Mouse (Mus musculus) intestine, embryonic 15.5 days (tissue): ENCODE results near the gene Pde4dip. TPM values are rescaled to one million over a fixed set of nuclear protein-coding genes. Genes with fewer than 3 reads are reported as not detected.

Experiments
- ATAC-seq: fragments of 200-750 bp; cut with Nextera tagmentation; 2 replicates; pipeline ENCODE4 v1.8.0; 2017; ENCODE audit warnings: moderate TSS enrichment, moderate library complexity
- H3K27ac ChIP-seq: fragments of 300-500 bp; sonication (generic); 2 replicates; pipeline ENCODE4 v1.5.1; 2015; ENCODE audit warnings: mild to moderate bottlenecking, inconsistent platforms
- H3K27me3 ChIP-seq: fragments of 300-500 bp; sonication (generic); replicated peaks from 2 replicates; pipeline ENCODE4 v1.6.1; 2015; ENCODE audit warnings: inconsistent platforms
- H3K36me3 ChIP-seq: fragments of 300-500 bp; sonication (generic); 2 replicates; pipeline ENCODE4 v1.6.1; 2015; ENCODE audit warnings: inconsistent platforms
- H3K4me1 ChIP-seq: fragments of 300-500 bp; sonication (generic); replicated peaks from 2 replicates; pipeline ENCODE4 v1.6.1; 2015; ENCODE audit warnings: inconsistent platforms
- H3K4me2 ChIP-seq: fragments of 300-500 bp; sonication (generic); replicated peaks from 2 replicates; pipeline ENCODE4 v1.6.1; 2015; ENCODE audit warnings: mild to moderate bottlenecking, inconsistent platforms
- H3K4me3 ChIP-seq: fragments of 300-500 bp; sonication (generic); replicated peaks from 2 replicates; pipeline ENCODE4 v1.5.1; 2015; ENCODE audit warnings: inconsistent platforms
- H3K9ac ChIP-seq: fragments of 300-500 bp; sonication (generic); 2 replicates; pipeline ENCODE4 v1.6.1; 2015; ENCODE audit warnings: inconsistent platforms
- H3K9me3 ChIP-seq: fragments of 300-500 bp; sonication (generic); 2 replicates; pipeline ENCODE4 v1.6.1; 2016; ENCODE audit warnings: inconsistent platforms
- WGBS: fragments of 180-500 bp; shearing (Covaris S2); methylation state at CpG from one replicate; pipeline ENCODE4 v1.1.7; 2015; 5-methylcytosine and 5-hydroxymethylcytosine counted together
- polyA plus RNA-seq: library from polyadenylated mRNA; unstranded; fragments of >200 nt; fragmentation: Nextera tagmentation; extraction: Ambion mirVana; gene quantifications from 2 replicates; pipeline ENCODE4 v1.2.1, GENCODE M21; 2015

The Pde4dip gene
- polyA plus RNA-seq, 1 experiment from 2014 or later: 23.8 TPM

DNA sequence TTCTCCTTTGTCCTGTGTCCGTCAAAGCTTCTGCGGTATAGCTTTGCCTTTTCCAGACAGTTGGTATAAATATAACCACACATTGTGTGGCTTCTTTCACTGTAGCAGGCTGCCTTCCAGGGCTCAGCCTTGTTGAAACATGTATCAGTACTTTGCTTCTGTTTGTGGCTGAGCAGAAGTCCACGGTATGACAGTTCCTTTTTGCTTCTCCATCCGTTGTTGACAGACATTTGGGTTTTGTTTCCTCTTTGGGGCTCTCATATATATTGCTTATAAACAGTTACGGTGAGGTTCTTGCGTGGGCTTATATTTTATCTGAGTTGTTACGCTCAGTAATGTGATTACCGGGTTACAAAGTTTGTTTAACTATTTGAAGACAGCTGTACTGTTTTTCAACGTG lies 223.0 kb downstream of the Pde4dip start:
- no peak overlapping the region for H3K4me3 ChIP-seq
- H3K4me1 ChIP-seq: no peaks in the 10 kb centered on the region
- H3K4me2 ChIP-seq: no peak overlapping the region
- 58% methylated on average over 9 of the region's 9 CpGs for WGBS
- peaks cover 15% of the 10 kb centered on the region for H3K36me3 ChIP-seq
- no peaks in the 10 kb centered on the region for H3K9me3 ChIP-seq
- H3K27me3 ChIP-seq: no peaks in the 10 kb centered on the region
- no peak overlapping the region for H3K27ac ChIP-seq
- H3K9ac ChIP-seq: no peak overlapping the region
- no peak for ATAC-seq

DNA sequence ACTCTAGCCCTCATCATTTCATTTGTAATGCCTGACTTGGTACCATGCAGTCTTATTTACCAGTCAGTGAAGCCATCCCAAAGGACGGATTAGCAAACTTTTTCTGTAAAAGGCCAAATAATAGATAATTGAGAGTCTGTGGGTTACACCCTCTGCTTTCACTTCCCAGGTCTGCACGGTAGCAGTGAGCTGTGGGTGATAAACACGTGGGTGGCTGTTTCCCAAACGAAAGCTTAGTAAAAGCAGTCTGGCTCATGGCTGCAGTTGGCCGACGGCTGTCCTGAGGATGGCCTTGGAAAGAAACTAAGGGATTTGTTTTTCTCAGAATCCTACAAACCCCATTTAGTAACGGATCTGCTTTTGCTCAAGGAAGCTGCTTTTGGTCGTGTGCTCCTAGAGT lies 227.3 kb downstream of the Pde4dip start:
- H3K27me3 ChIP-seq: no peaks in the 10 kb centered on the region
- 40% methylated on average over 8 of the region's 8 CpGs for WGBS
- no peak overlapping the region for H3K9ac ChIP-seq
- H3K36me3 ChIP-seq: peaks cover 8% of the 10 kb centered on the region
- no peaks in the 10 kb centered on the region for H3K9me3 ChIP-seq
- H3K4me2 ChIP-seq: no peak overlapping the region
- H3K4me1 ChIP-seq: peaks cover 16% of the 10 kb centered on the region; the same call in 1 of the 2 replicates
- H3K27ac ChIP-seq: no peak overlapping the region
- no peak for ATAC-seq
- no peak overlapping the region for H3K4me3 ChIP-seq

DNA sequence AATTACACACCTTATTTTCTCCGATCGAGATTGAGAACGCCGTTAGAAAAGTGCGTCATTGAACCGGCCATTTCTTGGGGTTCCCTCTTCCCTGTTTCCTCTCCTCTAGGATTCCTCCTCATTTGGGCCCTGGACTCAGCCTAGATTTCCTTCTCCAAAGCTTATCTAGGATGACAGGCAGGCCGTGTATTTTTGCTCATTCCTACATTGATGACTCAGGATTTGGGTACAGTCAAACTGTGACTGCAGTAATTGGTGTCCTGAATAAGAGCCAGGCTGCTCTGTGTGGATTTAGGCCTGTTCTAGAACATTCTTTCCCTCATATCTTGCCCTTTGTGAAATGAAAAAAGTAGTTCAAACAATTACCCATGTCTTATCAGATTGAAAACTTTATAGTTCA lies 228.8 kb downstream of the Pde4dip start:
- WGBS: 84% methylated on average over 7 of the region's 7 CpGs
- no peak for ATAC-seq
- Histone ChIP-seq H3K36me3 (peaks cover 8% of the 10 kb centered on the region), H3K4me3 (peak overlapping the region; percentile 95), H3K4me1 (peaks cover 16% of the 10 kb centered on the region; the same call in 1 of the 2 replicates), H3K4me2 (peak overlapping the region; percentile 85), H3K27me3 (no peaks in the 10 kb centered on the region), H3K9me3 (no peaks in the 10 kb centered on the region), H3K27ac (no peak overlapping the region), H3K9ac (no peak overlapping the region)

DNA sequence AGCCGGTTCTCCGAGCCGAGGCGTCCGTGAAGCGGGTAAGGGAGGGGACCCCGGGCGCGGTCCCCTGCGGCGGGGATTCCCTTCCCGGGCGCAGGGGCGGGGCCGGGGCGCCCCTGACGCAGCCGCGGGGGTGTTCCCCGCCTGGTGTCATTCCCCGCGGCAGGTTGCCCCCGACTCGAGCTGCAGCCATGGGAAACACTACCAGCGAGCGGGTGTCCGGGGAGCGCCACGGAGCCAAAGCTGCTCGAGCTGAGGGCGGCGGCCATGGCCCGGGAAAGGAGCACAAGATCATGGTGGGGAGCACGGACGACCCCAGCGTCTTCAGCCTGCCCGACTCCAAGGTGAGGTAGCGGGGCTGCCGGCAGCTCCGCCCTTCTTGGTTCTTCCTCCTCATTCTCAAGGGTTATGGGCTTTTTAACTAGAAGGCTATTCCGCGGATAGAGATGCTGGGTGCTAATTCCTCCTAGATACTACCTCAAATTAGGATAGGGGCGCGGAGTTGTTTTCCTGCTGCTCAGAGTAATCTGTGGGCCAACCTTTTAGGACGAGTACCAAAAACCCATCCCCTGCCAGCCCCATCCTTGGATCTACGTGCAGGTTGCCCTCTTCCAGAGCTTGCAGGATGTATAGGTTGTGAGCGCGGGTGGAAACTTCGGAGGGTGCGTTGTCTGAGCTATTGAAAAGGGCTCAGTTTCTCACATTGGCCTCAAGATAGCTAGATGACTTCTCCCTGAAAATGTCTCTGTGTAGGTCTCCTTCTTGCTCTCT lies 229.9 kb downstream of the Pde4dip start:
- Histone ChIP-seq H3K4me1 (peaks cover 16% of the 10 kb centered on the region; the same call in 1 of the 2 replicates), H3K4me2 (peak overlapping the region; percentile 85), H3K9ac (peak overlapping the region; percentile 65), H3K9me3 (no peaks in the 10 kb centered on the region), H3K27me3 (no peaks in the 10 kb centered on the region), H3K4me3 (peak overlapping the region; percentile 95), H3K27ac (peak overlapping the region; percentile 63), H3K36me3 (peaks cover 3% of the 10 kb centered on the region; the same call in 1 of the 2 replicates)
- under 1% methylated on average over 44 of the region's 50 CpGs for WGBS
- ATAC-seq: peak; percentile 88

DNA sequence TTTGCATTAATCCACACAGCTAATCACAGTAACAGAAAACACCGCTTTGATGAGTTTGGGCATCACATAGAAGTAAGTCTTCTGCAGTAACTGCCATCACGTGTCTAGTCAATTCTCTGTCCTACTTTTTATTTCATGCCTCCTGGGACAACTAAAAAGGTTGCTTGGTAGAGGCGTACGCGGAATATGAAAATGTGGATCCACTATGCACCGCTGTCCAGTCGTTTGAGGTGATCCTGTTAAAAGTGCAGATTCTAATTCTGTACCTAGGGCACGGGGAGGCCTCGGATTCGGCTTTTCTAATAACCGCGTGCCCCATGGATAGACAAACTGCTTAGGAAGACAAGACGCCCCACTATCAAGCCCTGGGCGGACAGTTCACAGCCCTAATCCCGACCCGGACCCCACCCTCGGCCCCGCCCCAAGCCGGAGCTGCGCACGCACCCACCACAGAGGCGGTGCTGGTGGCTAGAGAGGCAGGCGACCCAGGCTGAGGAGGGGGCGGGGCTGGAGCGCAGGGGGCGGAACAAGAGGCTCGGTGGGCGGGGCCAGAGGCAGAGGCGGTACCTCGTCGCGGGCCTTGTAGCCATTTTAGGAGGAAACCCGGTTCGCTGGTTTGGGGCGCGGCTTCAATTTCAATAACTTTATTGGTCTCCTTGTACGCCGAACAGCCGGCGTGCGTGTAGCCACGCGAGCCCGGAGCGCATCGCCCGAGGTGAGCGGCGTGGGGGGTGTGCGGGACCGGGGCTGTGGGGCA lies 230.7 kb downstream of the Pde4dip start, which contains the start of gene Prkab2:
Gene Prkab2 (plus strand): TSS at position 539 of the 757 bp plus-strand sequence.
- no peaks in the 10 kb centered on the region for H3K27me3 ChIP-seq
- peak within 1 kb of the TSS; percentile 65 for H3K9ac ChIP-seq
- no peaks in the 10 kb centered on the region for H3K9me3 ChIP-seq
- peak within 1 kb of the TSS; percentile 63 for H3K27ac ChIP-seq
- peak within 1 kb of the TSS; percentile 85 for H3K4me2 ChIP-seq
- peak; percentile 96 for ATAC-seq
- peaks cover 16% of the 10 kb centered on the region; the same call in 1 of the 2 replicates for H3K4me1 ChIP-seq
- H3K36me3 ChIP-seq: peaks cover 3% of the 10 kb centered on the region; the same call in 1 of the 2 replicates
- peak within 1 kb of the TSS; percentile 95 for H3K4me3 ChIP-seq
- WGBS: 2% methylated on average over 51 of the region's 51 CpGs

GRCm38 (mm10) chr3:97654901-97655300 lies 233.6 kb downstream of the Pde4dip start:
- H3K4me1 ChIP-seq: peaks cover 14% of the 10 kb centered on the region; the same call in 1 of the 2 replicates
- no peak overlapping the region for H3K9ac ChIP-seq
- H3K36me3 ChIP-seq: no peaks in the 10 kb centered on the region
- 85% methylated on average over 8 of the region's 8 CpGs for WGBS
- H3K9me3 ChIP-seq: no peaks in the 10 kb centered on the region
- no peak overlapping the region for H3K4me2 ChIP-seq
- ATAC-seq: no peak
- no peak overlapping the region for H3K4me3 ChIP-seq
- H3K27ac ChIP-seq: no peak overlapping the region
- no peaks in the 10 kb centered on the region for H3K27me3 ChIP-seq

GRCm38 (mm10) chr3:97653781-97654180 lies 234.7 kb downstream of the Pde4dip start:
- no peak for ATAC-seq
- Histone ChIP-seq H3K27me3 (no peaks in the 10 kb centered on the region), H3K4me1 (peaks cover 5% of the 10 kb centered on the region; the same call in 1 of the 2 replicates), H3K27ac (no peak overlapping the region), H3K4me2 (no peak overlapping the region), H3K36me3 (no peaks in the 10 kb centered on the region), H3K4me3 (no peak overlapping the region), H3K9me3 (no peaks in the 10 kb centered on the region), H3K9ac (no peak overlapping the region)
- WGBS: 91% methylated on average over 5 of the region's 5 CpGs

DNA sequence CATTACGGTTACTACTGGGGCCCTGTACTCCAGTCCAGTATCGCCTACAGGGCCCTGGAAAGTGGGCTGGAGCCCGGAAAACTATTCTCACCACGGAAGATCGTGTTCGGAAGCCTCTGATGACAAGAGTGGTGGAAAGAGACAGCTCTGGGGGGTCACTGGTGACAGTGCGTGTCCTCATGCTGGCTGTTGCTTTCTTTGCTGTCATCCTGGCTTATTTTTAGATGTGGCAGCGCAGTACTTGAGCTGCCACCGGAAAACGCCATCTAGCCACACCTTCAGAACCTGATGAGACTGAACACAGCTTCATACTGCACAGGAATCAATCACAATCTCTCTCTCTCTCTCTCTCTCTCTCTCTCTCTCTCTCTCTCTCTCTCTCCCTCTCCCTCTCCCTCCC lies 236.9 kb downstream of the Pde4dip start:
- Histone ChIP-seq H3K9me3 (no peaks in the 10 kb centered on the region), H3K27ac (no peak overlapping the region), H3K36me3 (no peaks in the 10 kb centered on the region), H3K4me1 (no peaks in the 10 kb centered on the region), H3K27me3 (no peaks in the 10 kb centered on the region), H3K4me3 (no peak overlapping the region), H3K4me2 (no peak overlapping the region), H3K9ac (no peak overlapping the region)
- ATAC-seq: no peak
- WGBS: 83% methylated on average over 10 of the region's 10 CpGs

DNA sequence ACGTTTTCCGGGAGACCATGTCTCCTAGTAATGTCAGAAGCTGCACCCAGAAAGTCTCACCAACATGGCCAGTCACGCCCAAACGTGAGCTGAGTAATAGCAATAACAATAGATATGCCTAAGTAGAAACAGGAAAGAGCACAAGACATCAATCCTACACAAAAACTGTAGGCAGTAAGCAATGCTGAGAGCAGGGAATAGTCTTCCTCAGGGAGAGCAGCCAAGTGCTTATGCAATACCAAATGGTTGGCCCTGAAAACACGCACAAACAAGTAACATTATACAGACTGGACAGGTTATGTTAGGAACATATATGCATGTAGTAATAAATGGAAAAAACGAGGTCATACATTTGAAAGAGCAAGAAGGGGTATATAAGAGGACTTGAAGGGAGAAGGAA lies 239.0 kb downstream of the Pde4dip start:
- H3K9ac ChIP-seq: no peak overlapping the region
- no peaks in the 10 kb centered on the region for H3K27me3 ChIP-seq
- no peaks in the 10 kb centered on the region for H3K4me1 ChIP-seq
- ATAC-seq: no peak
- H3K4me2 ChIP-seq: no peak overlapping the region
- no peaks in the 10 kb centered on the region for H3K9me3 ChIP-seq
- H3K4me3 ChIP-seq: no peak overlapping the region
- no peak overlapping the region for H3K27ac ChIP-seq
- WGBS: 67% methylated on average over 6 of the region's 6 CpGs
- no peaks in the 10 kb centered on the region for H3K36me3 ChIP-seq

DNA sequence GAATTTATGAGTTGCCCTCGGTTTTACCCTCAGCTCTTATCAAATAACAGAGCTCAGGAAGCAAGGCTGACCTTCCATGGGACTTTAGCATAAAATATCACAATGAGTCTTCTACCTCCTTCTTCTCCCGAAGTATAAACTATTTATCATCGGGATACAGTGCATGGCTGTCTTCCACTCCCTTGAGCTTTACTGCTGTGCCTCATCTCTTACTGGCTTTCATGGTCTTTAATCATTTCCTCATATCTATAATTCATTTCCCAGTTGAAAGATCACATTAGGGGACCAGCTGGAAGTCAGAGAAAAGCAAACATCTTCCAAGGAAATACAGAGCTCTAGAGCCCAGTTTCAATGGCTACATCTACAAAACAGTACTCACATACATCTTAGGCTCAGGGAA lies 239.5 kb downstream of the Pde4dip start:
- H3K27ac ChIP-seq: no peak overlapping the region
- no peak for ATAC-seq

DNA sequence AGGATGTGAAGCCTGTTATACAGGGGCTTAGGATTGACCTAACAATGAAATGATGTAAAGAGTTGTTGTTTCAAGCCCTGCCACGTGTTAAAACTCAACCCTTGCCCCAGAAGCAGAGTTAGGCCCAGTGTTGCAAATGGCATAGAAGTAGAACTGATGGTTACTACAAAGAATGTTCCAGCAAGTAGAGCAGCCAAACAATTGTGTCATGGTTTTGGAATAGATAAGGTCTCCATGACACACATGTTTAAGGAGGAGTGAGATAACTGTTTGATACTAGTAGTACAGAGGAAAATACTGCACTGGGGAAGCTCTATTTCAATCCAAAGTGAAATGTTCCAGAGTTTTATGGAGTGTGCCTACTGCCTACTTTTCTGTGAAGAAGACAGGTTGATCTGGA lies 240.0 kb downstream of the Pde4dip start:
- Histone ChIP-seq H3K9ac (no peak overlapping the region), H3K4me1 (no peaks in the 10 kb centered on the region), H3K4me2 (no peak overlapping the region), H3K36me3 (no peaks in the 10 kb centered on the region), H3K9me3 (no peaks in the 10 kb centered on the region), H3K27ac (no peak overlapping the region), H3K4me3 (no peak overlapping the region), H3K27me3 (no peaks in the 10 kb centered on the region)
- ATAC-seq: no peak
- WGBS: 54% methylated on average over 1 of the region's 1 CpGs

More for the DNA sequence above, 239.5 kb downstream of the Pde4dip start:
- H3K4me3 ChIP-seq: no peak overlapping the region
- H3K4me1 ChIP-seq: no peaks in the 10 kb centered on the region
- no peak overlapping the region for H3K4me2 ChIP-seq
- H3K36me3 ChIP-seq: no peaks in the 10 kb centered on the region
- no peaks in the 10 kb centered on the region for H3K27me3 ChIP-seq
- no peak overlapping the region for H3K9ac ChIP-seq
- H3K9me3 ChIP-seq: no peaks in the 10 kb centered on the region
- 72% methylated on average over 3 of the region's 3 CpGs for WGBS

- Histone ChIP-seq H3K27me3 (no peaks in the 10 kb centered on the region), H3K27ac (no peak overlapping the region), H3K4me1 (no peaks in the 10 kb centered on the region), H3K4me2 (no peak overlapping the region), H3K9me3 (no peaks in the 10 kb centered on the region), H3K36me3 (no peaks in the 10 kb centered on the region; the same call in 1 of the 2 replicates), H3K4me3 (no peak overlapping the region), H3K9ac (no peak overlapping the region)
- 82% methylated on average over 9 of the region's 9 CpGs for WGBS
- no peak for ATAC-seq
Measured at GRCm38 (mm10) chr3:97642001-97642400, 246.5 kb downstream of the Pde4dip start.
